Mouse (Mus musculus): ENCODE data around the gene Tmprss6. TPM values are rescaled to one million over a fixed set of nuclear protein-coding genes. Genes with fewer than 3 reads are reported as not detected.

Gene Tmprss6
- polyA plus RNA-seq, 1 experiment from 2014 or later: 0.05 TPM

GRCm38 (mm10) chr15:78504013-78504412 lies 35.6 kb upstream of the Tmprss6 start:
- Histone ChIP-seq H3K9me3 (replicated peaks) (no peaks in the 10 kb centered on the region), H3K36me3 (no peaks in the 10 kb centered on the region), H3K4me1 (no peaks in the 10 kb centered on the region), H3K27ac (replicated peaks) (no peak overlapping the region), H3K4me3 (replicated peaks) (no peak overlapping the region), H3K27me3 (replicated peaks) (no peaks in the 10 kb centered on the region), H3K4me2 (no peak overlapping the region), H3K9ac (replicated peaks) (no peak overlapping the region)
- WGBS: 86% methylated on average over 1 of the region's 1 CpGs
- ATAC-seq (ENCODE audit: low FRiP score): no peak

DNA sequence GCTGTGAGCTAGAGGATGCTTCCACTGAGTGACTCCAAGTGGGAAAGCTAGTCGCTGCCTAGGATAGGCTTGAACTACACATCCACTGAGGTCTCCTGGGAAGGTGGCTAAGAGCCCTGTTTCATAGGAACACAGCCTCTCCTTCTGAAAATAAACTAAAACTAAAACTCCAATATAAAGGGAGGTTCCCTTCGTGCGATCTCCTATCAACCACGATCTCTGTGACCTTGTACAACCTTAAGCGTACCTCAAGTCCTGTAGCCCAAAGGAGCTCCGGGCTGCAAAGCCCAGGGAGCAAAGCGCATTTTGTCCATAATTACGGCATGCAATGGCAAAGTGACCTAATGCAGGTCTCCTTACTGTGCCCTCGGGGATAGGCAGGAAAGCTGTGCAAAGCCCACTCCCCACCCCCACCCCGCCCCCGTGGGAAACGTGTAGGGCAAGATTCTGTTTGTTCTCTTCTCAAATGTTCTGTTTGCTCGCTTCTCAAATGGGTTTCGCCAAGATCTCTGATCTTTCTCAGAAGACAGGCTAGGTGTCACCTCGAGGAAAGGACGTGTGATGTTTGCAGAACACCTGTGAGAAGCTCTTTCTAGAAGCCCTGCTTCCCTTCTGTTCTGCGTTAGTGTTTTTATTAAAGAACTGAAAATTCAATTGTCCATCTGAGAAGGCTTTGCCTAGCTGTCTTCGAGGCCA lies 34.2 kb upstream of the Tmprss6 start:
- Histone ChIP-seq H3K27ac (replicated peaks) (no peak overlapping the region), H3K36me3 (no peaks in the 10 kb centered on the region), H3K4me1 (no peaks in the 10 kb centered on the region), H3K9me3 (replicated peaks) (no peaks in the 10 kb centered on the region), H3K27me3 (replicated peaks) (no peaks in the 10 kb centered on the region), H3K9ac (replicated peaks) (no peak overlapping the region), H3K4me2 (no peak overlapping the region), H3K4me3 (replicated peaks) (no peak overlapping the region)
- ATAC-seq (ENCODE audit: low FRiP score): no peak
- 86% methylated on average over 18 of the region's 18 CpGs for WGBS

GRCm38 (mm10) chr15:78494968-78495406 lies 26.6 kb upstream of the Tmprss6 start, which contains the start of gene Il2rb:
Il2rb (minus strand) TSS chr15:78495271.
- no peak for ATAC-seq (ENCODE audit: low FRiP score)
- WGBS: 91% methylated on average over 11 of the region's 11 CpGs

GRCm38 (mm10) chr15:78493401-78494010 lies 25.1 kb upstream of the Tmprss6 start:
- whole genome bisulfite sequencing: 76% methylated on average over 10 of the region's 10 CpGs
- Histone ChIP-seq H3K4me3 (replicated peaks) (no peak overlapping the region), H3K4me2 (no peak overlapping the region), H3K9ac (replicated peaks) (no peak overlapping the region), H3K36me3 (no peaks in the 10 kb centered on the region), H3K9me3 (replicated peaks) (no peaks in the 10 kb centered on the region), H3K27me3 (replicated peaks) (no peaks in the 10 kb centered on the region), H3K27ac (replicated peaks) (no peak overlapping the region), H3K4me1 (no peaks in the 10 kb centered on the region)
- ATAC-seq (ENCODE audit: low FRiP score): no peak

More at GRCm38 (mm10) chr15:78494968-78495406, 26.6 kb upstream of the Tmprss6 start, which contains the start of gene Il2rb:
- Histone ChIP-seq H3K4me3 (replicated peaks) (no peak within 1 kb of the TSS), H3K27me3 (replicated peaks) (no peaks in the 10 kb centered on the region), H3K36me3 (no peaks in the 10 kb centered on the region), H3K4me1 (no peaks in the 10 kb centered on the region), H3K9me3 (replicated peaks) (no peaks in the 10 kb centered on the region), H3K27ac (replicated peaks) (no peak within 1 kb of the TSS), H3K9ac (replicated peaks) (no peak within 1 kb of the TSS), H3K4me2 (no peak within 1 kb of the TSS)

- H3K27me3 ChIP-seq (replicated peaks): no peaks in the 10 kb centered on the region
- no peaks in the 10 kb centered on the region for H3K9me3 ChIP-seq (replicated peaks)
- no peak overlapping the region for H3K4me2 ChIP-seq
- H3K9ac ChIP-seq (replicated peaks): no peak overlapping the region
- no peaks in the 10 kb centered on the region for H3K36me3 ChIP-seq
- no peak for ATAC-seq (ENCODE audit: low FRiP score)
- no peak overlapping the region for H3K27ac ChIP-seq (replicated peaks)
- H3K4me3 ChIP-seq (replicated peaks): no peak overlapping the region
- 84% methylated on average over 3 of the region's 3 CpGs for WGBS
- no peaks in the 10 kb centered on the region for H3K4me1 ChIP-seq
Observed at GRCm38 (mm10) chr15:78491301-78491700, 22.9 kb upstream of the Tmprss6 start.

GRCm38 (mm10) chr15:78489906-78490305 lies 21.5 kb upstream of the Tmprss6 start:
- H3K9me3 ChIP-seq (replicated peaks): no peaks in the 10 kb centered on the region
- H3K4me1 ChIP-seq: no peaks in the 10 kb centered on the region
- ATAC-seq (ENCODE audit: low FRiP score): no peak
- no peaks in the 10 kb centered on the region for H3K36me3 ChIP-seq
- no peaks in the 10 kb centered on the region for H3K27me3 ChIP-seq (replicated peaks)
- 76% methylated on average over 8 of the region's 8 CpGs for WGBS
- H3K9ac ChIP-seq (replicated peaks): no peak overlapping the region
- no peak overlapping the region for H3K4me2 ChIP-seq
- no peak overlapping the region for H3K27ac ChIP-seq (replicated peaks)
- no peak overlapping the region for H3K4me3 ChIP-seq (replicated peaks)

DNA sequence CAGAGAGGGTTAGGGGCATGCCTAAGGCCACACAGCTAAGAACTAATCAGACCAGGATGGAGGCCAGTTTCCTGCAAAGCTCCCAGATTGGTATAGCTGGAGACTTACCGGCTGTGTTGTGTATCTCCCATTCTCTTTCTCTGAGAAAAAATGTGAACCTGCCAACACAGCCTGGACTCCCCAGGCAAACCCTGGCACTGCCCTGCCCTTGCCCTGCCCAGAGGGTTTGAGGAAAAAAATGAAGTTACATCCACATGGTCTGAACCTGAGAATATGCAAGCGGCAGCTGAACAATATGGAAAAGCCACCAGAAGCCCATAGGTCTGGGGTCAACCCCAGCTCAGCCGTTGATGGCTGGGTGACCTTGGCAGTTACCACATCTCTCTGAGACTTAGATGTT lies 20.8 kb upstream of the Tmprss6 start:
- Histone ChIP-seq H3K4me1 (no peaks in the 10 kb centered on the region), H3K9me3 (replicated peaks) (no peaks in the 10 kb centered on the region), H3K36me3 (no peaks in the 10 kb centered on the region), H3K4me2 (no peak overlapping the region), H3K27ac (replicated peaks) (no peak overlapping the region), H3K4me3 (replicated peaks) (no peak overlapping the region), H3K27me3 (replicated peaks) (no peaks in the 10 kb centered on the region), H3K9ac (replicated peaks) (no peak overlapping the region)
- ATAC-seq (ENCODE audit: low FRiP score): no peak
- 94% methylated on average over 3 of the region's 3 CpGs for WGBS

GRCm38 (mm10) chr15:78487066-78487465 lies 18.6 kb upstream of the Tmprss6 start:
- Histone ChIP-seq H3K36me3 (no peaks in the 10 kb centered on the region), H3K9ac (replicated peaks) (no peak overlapping the region), H3K4me1 (no peaks in the 10 kb centered on the region), H3K27ac (replicated peaks) (no peak overlapping the region), H3K9me3 (replicated peaks) (no peaks in the 10 kb centered on the region), H3K4me3 (replicated peaks) (no peak overlapping the region), H3K27me3 (replicated peaks) (no peaks in the 10 kb centered on the region), H3K4me2 (no peak overlapping the region)
- no peak for ATAC-seq (ENCODE audit: low FRiP score)
- 72% methylated on average over 4 of the region's 4 CpGs for WGBS

DNA sequence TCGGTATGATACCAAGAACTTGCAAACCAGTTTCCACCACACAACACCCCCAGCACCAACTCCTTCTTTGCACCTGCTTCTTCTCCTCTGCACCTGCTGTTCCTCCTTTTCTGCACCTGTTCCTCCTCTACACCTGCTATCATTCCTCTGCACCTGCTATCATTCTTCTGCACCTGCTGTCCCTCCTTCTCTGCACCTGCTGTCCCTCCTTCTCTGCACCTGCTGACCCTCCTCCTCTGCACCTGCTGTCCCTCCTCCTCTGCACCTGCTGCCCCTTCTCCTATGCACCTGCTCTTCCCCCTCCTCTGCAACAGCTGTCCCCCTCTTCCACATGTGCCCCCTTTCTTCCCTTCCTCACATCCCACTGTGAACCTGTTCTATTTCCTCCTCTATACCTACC lies 18.1 kb upstream of the Tmprss6 start:
- no peak for ATAC-seq (ENCODE audit: low FRiP score)

GRCm38 (mm10) chr15:78483311-78483710 lies 14.9 kb upstream of the Tmprss6 start:
- no peak for ATAC-seq (ENCODE audit: low FRiP score)
- no peaks in the 10 kb centered on the region for H3K36me3 ChIP-seq
- no peaks in the 10 kb centered on the region for H3K27me3 ChIP-seq (replicated peaks)
- 79% methylated on average over 4 of the region's 4 CpGs for WGBS
- no peak overlapping the region for H3K9ac ChIP-seq (replicated peaks)
- H3K9me3 ChIP-seq (replicated peaks): no peaks in the 10 kb centered on the region
- no peak overlapping the region for H3K4me2 ChIP-seq
- H3K4me1 ChIP-seq: no peaks in the 10 kb centered on the region
- H3K4me3 ChIP-seq (replicated peaks): no peak overlapping the region
- no peak overlapping the region for H3K27ac ChIP-seq (replicated peaks)

More for the DNA sequence above, 18.1 kb upstream of the Tmprss6 start:
- WGBS: 88% methylated on average over 1 of the region's 1 CpGs
- Histone ChIP-seq H3K9ac (replicated peaks) (no peak overlapping the region), H3K36me3 (no peaks in the 10 kb centered on the region), H3K4me1 (no peaks in the 10 kb centered on the region), H3K4me2 (no peak overlapping the region), H3K27me3 (replicated peaks) (no peaks in the 10 kb centered on the region), H3K27ac (replicated peaks) (no peak overlapping the region), H3K9me3 (replicated peaks) (no peaks in the 10 kb centered on the region), H3K4me3 (replicated peaks) (no peak overlapping the region)

GRCm38 (mm10) chr15:78482518-78482917 lies 14.1 kb upstream of the Tmprss6 start:
- Histone ChIP-seq H3K27me3 (replicated peaks) (no peaks in the 10 kb centered on the region), H3K9ac (replicated peaks) (no peak overlapping the region), H3K4me2 (no peak overlapping the region), H3K9me3 (replicated peaks) (no peaks in the 10 kb centered on the region), H3K4me3 (replicated peaks) (no peak overlapping the region), H3K4me1 (no peaks in the 10 kb centered on the region), H3K36me3 (no peaks in the 10 kb centered on the region), H3K27ac (replicated peaks) (no peak overlapping the region)
- ATAC-seq (ENCODE audit: low FRiP score): no peak
- 76% methylated on average over 3 of the region's 3 CpGs for whole genome bisulfite sequencing

DNA sequence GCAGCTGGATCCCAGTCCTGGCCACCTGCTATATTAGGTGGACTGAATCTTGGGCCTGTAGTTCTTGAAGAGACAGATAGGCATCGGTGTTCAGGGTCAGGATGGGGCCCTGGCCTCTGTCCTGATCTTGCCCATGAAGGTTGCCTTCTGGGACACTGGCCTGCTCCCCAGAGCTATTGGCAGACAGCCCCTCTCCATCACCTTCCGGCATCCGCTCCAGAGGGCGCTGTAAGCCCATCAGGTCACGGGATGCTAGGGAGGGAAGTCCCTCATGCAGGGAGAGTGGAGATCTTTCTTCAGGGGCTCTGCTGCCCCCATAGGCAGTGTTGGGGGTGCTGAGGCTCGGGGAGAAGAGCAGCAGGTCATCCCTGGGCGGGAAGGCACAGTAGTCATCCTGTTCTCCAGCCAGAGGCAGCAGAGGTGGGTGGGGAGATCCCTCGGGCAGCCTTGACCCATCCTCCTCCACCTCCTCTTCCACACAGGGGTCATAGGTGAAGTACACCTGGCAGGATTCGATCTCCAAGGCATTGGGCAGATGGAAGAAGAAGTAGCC lies 13.1 kb upstream of the Tmprss6 start:
- no peaks in the 10 kb centered on the region for H3K36me3 ChIP-seq
- no peak overlapping the region for H3K4me3 ChIP-seq (replicated peaks)
- H3K9ac ChIP-seq (replicated peaks): no peak overlapping the region
- H3K4me2 ChIP-seq: no peak overlapping the region
- 64% methylated on average over 9 of the region's 9 CpGs for WGBS
- no peaks in the 10 kb centered on the region for H3K4me1 ChIP-seq
- ATAC-seq (ENCODE audit: low FRiP score): no peak
- H3K9me3 ChIP-seq (replicated peaks): no peaks in the 10 kb centered on the region
- no peak overlapping the region for H3K27ac ChIP-seq (replicated peaks)
- H3K27me3 ChIP-seq (replicated peaks): no peaks in the 10 kb centered on the region
